Mouse (Mus musculus): Measurements from ENCODE around the gene Zc2hc1b. TPM values are rescaled to one million over a fixed set of nuclear protein-coding genes. Genes with fewer than 3 reads are reported as not detected.
"Not testable (repeated sequence)": the region's sequence is repeated elsewhere in the genome, so short reads cannot be mapped to it uniquely, and the experiment has no call there.

The Zc2hc1b gene
- polyA plus RNA-seq, 1 experiment from 2014 or later: not detected

DNA sequence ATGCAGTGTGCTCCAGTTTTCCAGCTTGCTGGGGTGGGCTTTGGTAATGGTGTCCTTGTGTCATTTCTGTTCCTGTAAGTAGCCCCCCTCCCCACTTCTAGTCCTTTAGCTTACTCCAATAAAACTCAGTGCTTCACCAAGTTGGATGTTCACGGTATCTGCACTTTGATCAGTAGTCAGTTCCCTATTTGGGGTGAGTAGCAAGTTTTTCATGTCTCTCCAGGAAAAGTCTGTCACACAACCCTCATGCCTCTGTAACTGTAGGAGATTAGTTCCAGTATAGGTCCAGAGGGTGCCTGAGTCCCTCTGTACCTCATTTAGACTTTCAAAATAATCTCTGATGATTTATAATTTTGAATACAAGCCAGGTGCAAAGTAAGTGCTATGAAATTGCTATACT, 21.4 kb upstream of the Zc2hc1b start:
- H3K4me2 ChIP-seq (ENCODE audit: low read depth, low read length): no peak overlapping the region
- no peaks in the 10 kb centered on the region for H3K9me3 ChIP-seq (ENCODE audit: low read length)
- H3K27me3 ChIP-seq (ENCODE audit: insufficient read depth, low read length): no peaks in the 10 kb centered on the region
- H3K9ac ChIP-seq (replicated peaks): no peak overlapping the region
- H3K4me3 ChIP-seq (ENCODE audit: low read depth, low read length): no peak overlapping the region
- ATAC-seq (no peak), DNase-seq (no peak)
- H3K27ac ChIP-seq (ENCODE audit: low read depth): no peak overlapping the region
- 45% methylated on average over 1 of the region's 1 CpGs for WGBS (ENCODE audit: insufficient replicate concordance)
- TF ChIP-seq EP300 (IDR thresholded peaks at IDR 0.05; ENCODE audit: low read depth) (no peak), CTCF (IDR thresholded peaks at IDR 0.05; ENCODE audit: low read depth) (no peak)
- H3K36me3 ChIP-seq (replicated peaks; ENCODE audit: insufficient read depth, low read length): no peaks in the 10 kb centered on the region
- H3K4me1 ChIP-seq (ENCODE audit: insufficient read depth): no peaks in the 10 kb centered on the region

- ATAC-seq (no peak), DNase-seq (no peak)
- Histone ChIP-seq H3K4me3 (ENCODE audit: low read depth, low read length) (no peak overlapping the region), H3K27me3 (ENCODE audit: insufficient read depth, low read length) (no peaks in the 10 kb centered on the region), H3K4me2 (ENCODE audit: low read depth, low read length) (no peak overlapping the region), H3K4me1 (ENCODE audit: insufficient read depth) (peaks cover 3% of the 10 kb centered on the region), H3K9me3 (ENCODE audit: low read length) (no peaks in the 10 kb centered on the region), H3K9ac (replicated peaks) (no peak overlapping the region), H3K27ac (ENCODE audit: low read depth) (no peak overlapping the region), H3K36me3 (replicated peaks; ENCODE audit: insufficient read depth, low read length) (no peaks in the 10 kb centered on the region)
- 72% methylated on average over 8 of the region's 8 CpGs for WGBS (ENCODE audit: insufficient replicate concordance)
- TF ChIP-seq CTCF (IDR thresholded peaks at IDR 0.05; ENCODE audit: low read depth) (no peak), EP300 (IDR thresholded peaks at IDR 0.05; ENCODE audit: low read depth) (no peak)
Measured at GRCm38 (mm10) chr10:13196872-13197507, 19.2 kb upstream of the Zc2hc1b start.

- H3K4me3 ChIP-seq (ENCODE audit: low read depth, low read length): peak overlapping the region; percentile 88
Measured at GRCm38 (mm10) chr10:13193496-13193895, 15.7 kb upstream of the Zc2hc1b start.

DNA sequence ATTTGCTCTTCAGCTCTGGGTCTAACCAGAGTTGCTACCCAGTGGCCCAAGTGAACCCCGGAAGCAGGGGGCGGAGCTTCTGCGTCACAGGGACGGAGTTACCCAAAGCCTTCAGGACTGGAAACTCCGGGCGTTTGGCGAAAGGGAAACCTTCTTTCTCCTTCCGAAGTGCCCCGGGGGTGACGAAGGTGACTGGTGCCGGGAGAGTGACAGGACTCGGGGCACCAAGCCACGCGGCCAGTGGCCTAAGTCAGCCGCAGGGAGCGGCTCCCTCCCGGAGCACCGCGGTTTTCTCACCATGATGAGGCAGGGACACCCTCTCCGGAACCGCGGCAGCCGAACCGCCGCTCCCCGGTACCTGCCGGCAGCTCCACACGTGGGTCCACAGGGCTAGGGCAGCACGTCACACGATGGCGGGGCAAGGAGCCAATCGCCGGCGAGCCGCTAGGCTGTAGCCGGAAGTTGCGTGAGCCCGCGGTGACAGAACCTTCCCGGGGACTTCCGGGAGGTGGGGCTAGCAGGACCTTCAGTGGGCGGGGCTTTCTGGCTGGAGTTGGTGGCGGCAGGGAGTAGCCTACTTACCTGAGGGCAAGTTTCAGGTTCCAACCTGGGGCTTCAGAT, 15.0 kb upstream of the Zc2hc1b start, which contains the start of gene Ltv1:
TSS of gene Ltv1 (minus strand) at position 438 of the 621 bp plus-strand sequence.
- peak within 1 kb of the TSS; percentile 88 for H3K9ac ChIP-seq (replicated peaks)
- peak within 1 kb of the TSS; percentile 96 for H3K27ac ChIP-seq (ENCODE audit: low read depth)
- H3K36me3 ChIP-seq (replicated peaks; ENCODE audit: insufficient read depth, low read length): peaks cover 14% of the 10 kb centered on the region
- H3K4me1 ChIP-seq (ENCODE audit: insufficient read depth): peaks cover 5% of the 10 kb centered on the region
- ATAC-seq: peak; percentile 100
- peak within 1 kb of the TSS; percentile 82 for H3K4me2 ChIP-seq (ENCODE audit: low read depth, low read length)
- DNase-seq: peak; percentile 97
- no peaks in the 10 kb centered on the region for H3K9me3 ChIP-seq (ENCODE audit: low read length)
- TF ChIP-seq CTCF (IDR thresholded peaks at IDR 0.05; ENCODE audit: low read depth): no peak
- TF ChIP-seq EP300 (IDR thresholded peaks at IDR 0.05; ENCODE audit: low read depth): 0 out of 2 replicates have a peak, but pooled peaks have one; percentile 7
- no peaks in the 10 kb centered on the region for H3K27me3 ChIP-seq (ENCODE audit: insufficient read depth, low read length)
- H3K4me3 ChIP-seq (ENCODE audit: low read depth, low read length): peak within 1 kb of the TSS; percentile 88
- under 1% methylated on average over 43 of the region's 43 CpGs for WGBS (ENCODE audit: insufficient replicate concordance)

More at GRCm38 (mm10) chr10:13193496-13193895, 15.7 kb upstream of the Zc2hc1b start:
- peak overlapping the region; percentile 82 for H3K4me2 ChIP-seq (ENCODE audit: low read depth, low read length)
- peaks cover 14% of the 10 kb centered on the region for H3K36me3 ChIP-seq (replicated peaks; ENCODE audit: insufficient read depth, low read length)
- DNase-seq; ATAC-seq; H3K27ac ChIP-seq (ENCODE audit: low read depth); H3K4me1 ChIP-seq (ENCODE audit: insufficient read depth); H3K9me3 ChIP-seq (ENCODE audit: low read length); H3K9ac ChIP-seq (replicated peaks); H3K27me3 ChIP-seq (ENCODE audit: insufficient read depth, low read length): not testable (repeated sequence)
- 81% methylated on average over 7 of the region's 7 CpGs for WGBS (ENCODE audit: insufficient replicate concordance)

DNA sequence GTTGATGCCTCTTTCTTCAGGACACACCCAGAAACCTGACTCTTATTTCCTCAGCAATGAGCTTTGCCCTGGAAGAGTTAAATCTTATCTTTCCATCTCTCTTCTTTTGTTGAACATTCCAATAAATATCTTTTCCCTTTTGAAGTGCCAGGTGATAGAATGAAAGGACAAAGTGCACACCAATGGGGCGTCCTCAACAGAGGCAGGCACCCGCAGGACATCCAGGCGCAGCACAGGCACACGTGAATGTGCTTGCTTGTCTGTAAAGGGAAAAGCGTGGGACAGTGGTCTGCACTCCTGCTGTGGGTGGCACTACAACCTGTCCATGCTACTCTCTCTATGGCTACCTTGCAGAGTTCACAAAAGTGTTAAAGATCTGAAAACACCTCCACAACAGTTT, 12.1 kb upstream of the Zc2hc1b start:
- no peak for TF ChIP-seq EP300 (IDR thresholded peaks at IDR 0.05; ENCODE audit: low read depth)
- TF ChIP-seq CTCF (IDR thresholded peaks at IDR 0.05; ENCODE audit: low read depth): no peak
- Histone ChIP-seq H3K4me2 (ENCODE audit: low read depth, low read length) (no peak overlapping the region), H3K36me3 (replicated peaks; ENCODE audit: insufficient read depth, low read length) (peaks cover 18% of the 10 kb centered on the region), H3K27ac (ENCODE audit: low read depth) (no peak overlapping the region), H3K4me3 (ENCODE audit: low read depth, low read length) (no peak overlapping the region), H3K27me3 (ENCODE audit: insufficient read depth, low read length) (no peaks in the 10 kb centered on the region), H3K9ac (replicated peaks) (no peak overlapping the region), H3K9me3 (ENCODE audit: low read length) (no peaks in the 10 kb centered on the region), H3K4me1 (ENCODE audit: insufficient read depth) (peaks cover 5% of the 10 kb centered on the region)
- ATAC-seq: no peak
- 81% methylated on average over 5 of the region's 5 CpGs for WGBS (ENCODE audit: insufficient replicate concordance)
- DNase-seq: no peak

DNA sequence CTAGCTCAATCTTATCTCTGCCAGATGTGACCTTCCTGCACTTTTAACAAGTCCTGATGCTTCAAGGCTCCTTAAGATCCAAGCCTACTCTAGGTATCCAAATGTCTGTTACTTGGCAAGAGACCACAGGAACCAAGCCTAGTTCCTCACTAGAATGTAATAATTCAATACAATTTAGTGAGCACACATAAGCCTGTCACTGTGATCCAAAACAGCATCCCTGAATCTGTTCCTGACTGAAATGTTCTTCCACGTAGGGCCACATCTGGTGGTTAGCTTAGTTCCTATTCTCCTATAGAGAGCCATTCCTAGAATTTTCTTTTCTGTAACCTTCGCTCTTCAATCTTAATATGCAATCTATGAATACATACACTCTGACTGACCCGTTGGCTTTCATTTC, 8.9 kb upstream of the Zc2hc1b start:
- ATAC-seq: no peak
- H3K4me1 ChIP-seq (ENCODE audit: insufficient read depth): 0 out of 2 replicates have a peak, but pooled peaks cover 6% of the 10 kb centered on the region
- no peak overlapping the region for H3K27ac ChIP-seq (ENCODE audit: low read depth)
- H3K4me2 ChIP-seq (ENCODE audit: low read depth, low read length): no peak overlapping the region
- TF ChIP-seq CTCF (IDR thresholded peaks at IDR 0.05; ENCODE audit: low read depth): no peak
- TF ChIP-seq EP300 (IDR thresholded peaks at IDR 0.05; ENCODE audit: low read depth): no peak
- no peaks in the 10 kb centered on the region for H3K27me3 ChIP-seq (ENCODE audit: insufficient read depth, low read length)
- no peaks in the 10 kb centered on the region for H3K9me3 ChIP-seq (ENCODE audit: low read length)
- DNase-seq: no peak
- WGBS (ENCODE audit: insufficient replicate concordance): 82% methylated on average over 3 of the region's 3 CpGs
- H3K9ac ChIP-seq (replicated peaks): no peak overlapping the region
- peaks cover 34% of the 10 kb centered on the region for H3K36me3 ChIP-seq (replicated peaks; ENCODE audit: insufficient read depth, low read length)
- H3K4me3 ChIP-seq (ENCODE audit: low read depth, low read length): no peak overlapping the region

Data from liver, postnatal 0 days (tissue).